Mouse (Mus musculus) olfactory bulb, adult 2 months (tissue): ENCODE measurements around the gene 1700013G24Rik.

ENCODE experiments used
- CTCF ChIP-seq: fragments of 200-500 bp; IDR thresholded peaks from 2 replicates; pipeline ENCODE4 v1.5.1; 2012; ENCODE audit warnings: low read depth, mild to moderate bottlenecking, low read length, moderate library complexity; ENCODE audit not compliant: insufficient read depth
- POLR2A ChIP-seq: fragments of 200-500 bp; IDR thresholded peaks from 2 replicates; pipeline ENCODE4 v1.6.1; 2012; ENCODE audit warnings: mild to moderate bottlenecking, low read depth, low read length, moderate library complexity; ENCODE audit not compliant: insufficient read depth

- no peak for TF ChIP-seq CTCF
- no peak for TF ChIP-seq POLR2A
Measured at GRCm38 (mm10) chr4:137473240-137473639, 20.2 kb downstream of the 1700013G24Rik start.
